Mouse (Mus musculus): Measurements from ENCODE around the gene Cyp2d22.
A peak's percentile ranks its signal among the peaks of the same experiment; 100 is the strongest.

The Cyp2d22 gene

DNA sequence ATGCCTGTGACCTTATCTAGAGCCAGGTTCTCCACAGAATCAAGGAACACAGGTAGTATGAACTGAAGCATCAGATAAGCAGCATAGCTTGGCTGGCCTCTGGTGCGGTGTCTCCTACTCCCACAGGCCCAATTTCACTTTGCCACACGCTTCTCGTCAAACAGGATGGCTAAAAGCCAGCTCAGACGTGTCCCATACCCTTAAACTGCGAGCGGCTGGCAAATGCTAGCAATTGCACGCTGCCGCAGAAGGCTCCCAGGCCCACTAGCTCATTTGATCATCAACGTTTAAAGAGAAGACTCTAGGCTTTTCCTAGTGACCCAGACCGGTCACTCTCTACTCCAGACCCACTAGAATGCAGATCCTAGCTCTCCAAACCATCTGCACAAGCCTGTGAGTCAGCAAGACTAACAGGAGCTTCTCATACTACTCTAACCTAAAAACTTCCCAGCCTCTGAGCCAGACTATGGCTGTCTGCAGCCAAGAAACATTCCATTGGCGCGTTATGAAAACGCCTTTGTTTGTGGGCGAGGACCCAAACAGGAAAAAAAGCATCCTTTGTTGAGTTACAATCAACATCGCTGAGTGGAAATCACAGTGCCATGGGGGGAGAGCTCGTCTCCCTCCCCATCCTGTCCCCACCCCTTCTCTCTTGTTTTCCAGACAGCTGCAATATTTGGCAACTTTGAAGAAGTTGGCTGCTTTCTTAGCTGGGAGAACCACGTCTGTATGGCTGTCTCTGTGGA is 3.5 kb downstream of the Cyp2d22 start:
- DNase-seq (ENCODE audit: inconsistent age in 2 of 2, low spot score in 1 of 2): peak; percentile 51 to 71

GRCm38 (mm10) chr15:82375855-82376254 is 4.2 kb downstream of the Cyp2d22 start:
- no peak for DNase-seq (ENCODE audit: inconsistent age in 2 of 2, low spot score in 1 of 2)

GRCm38 (mm10) chr15:82374437-82374836 is 5.6 kb downstream of the Cyp2d22 start:
- no peak for DNase-seq (ENCODE audit: inconsistent age in 2 of 2, low spot score in 1 of 2)

DNA sequence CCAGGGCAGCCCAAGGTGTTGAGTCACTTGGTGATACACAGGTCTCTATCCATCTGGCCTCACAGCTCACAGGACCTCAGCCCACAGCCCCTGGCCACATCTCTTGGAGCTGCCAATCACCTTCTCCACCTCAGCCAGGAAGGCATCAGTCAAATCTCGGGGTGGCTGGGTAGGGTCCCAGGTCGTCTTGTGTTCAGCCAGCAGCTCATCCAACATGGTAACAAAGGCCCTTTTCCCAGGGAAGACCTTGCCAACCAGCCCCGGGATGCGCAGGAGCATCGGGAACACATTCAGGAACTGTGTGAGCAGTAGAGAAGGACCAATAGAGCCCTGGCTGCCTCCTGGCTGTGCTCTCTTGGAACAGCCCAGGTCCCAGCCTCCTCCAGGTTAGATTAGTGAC is 7.1 kb downstream of the Cyp2d22 start:
- DNase-seq (ENCODE audit: inconsistent age in 2 of 2, low spot score in 1 of 2): peak in 1 of 2 experiments; percentile 21

GRCm38 (mm10) chr15:82372446-82372845 is 7.6 kb downstream of the Cyp2d22 start:
- no peak for DNase-seq (ENCODE audit: inconsistent age in 2 of 2, low spot score in 1 of 2)

- peak in 1 of 2 experiments; percentile 16 for DNase-seq (ENCODE audit: inconsistent age in 2 of 2, low spot score in 1 of 2)
Measured at GRCm38 (mm10) chr15:82368851-82369250, 11.2 kb downstream of the Cyp2d22 start.

GRCm38 (mm10) chr15:82368146-82368545 is 11.9 kb downstream of the Cyp2d22 start:
- DNase-seq (ENCODE audit: inconsistent age in 2 of 2, low spot score in 1 of 2): peak in 1 of 2 experiments; percentile 18

DNA sequence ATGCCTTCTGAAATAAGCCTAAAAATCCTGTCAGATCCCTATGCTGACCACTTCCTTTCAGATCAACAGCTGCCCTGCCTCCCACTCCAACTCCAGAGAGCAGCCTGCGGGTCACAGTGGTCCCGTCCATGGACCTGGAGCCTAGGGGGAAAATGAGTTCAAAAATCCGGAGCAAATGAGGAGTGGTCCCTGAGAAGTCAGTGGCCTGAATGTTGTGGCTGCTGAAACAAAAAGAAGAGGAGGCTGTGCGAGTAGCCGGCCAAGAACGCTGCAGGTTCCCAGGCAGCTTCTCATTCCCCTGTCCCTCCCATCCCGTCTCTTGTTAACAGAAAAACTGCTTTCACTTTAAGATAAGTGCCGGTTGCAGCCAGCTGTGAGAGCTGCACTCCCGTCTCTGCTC is 15.5 kb downstream of the Cyp2d22 start:
- peak; percentile 5 to 40 for DNase-seq (ENCODE audit: inconsistent age in 2 of 2, low spot score in 1 of 2)

GRCm38 (mm10) chr15:82363801-82364200 is 16.3 kb downstream of the Cyp2d22 start:
- DNase-seq (ENCODE audit: inconsistent age in 2 of 2, low spot score in 1 of 2): peak in 1 of 2 experiments; percentile 14

DNA sequence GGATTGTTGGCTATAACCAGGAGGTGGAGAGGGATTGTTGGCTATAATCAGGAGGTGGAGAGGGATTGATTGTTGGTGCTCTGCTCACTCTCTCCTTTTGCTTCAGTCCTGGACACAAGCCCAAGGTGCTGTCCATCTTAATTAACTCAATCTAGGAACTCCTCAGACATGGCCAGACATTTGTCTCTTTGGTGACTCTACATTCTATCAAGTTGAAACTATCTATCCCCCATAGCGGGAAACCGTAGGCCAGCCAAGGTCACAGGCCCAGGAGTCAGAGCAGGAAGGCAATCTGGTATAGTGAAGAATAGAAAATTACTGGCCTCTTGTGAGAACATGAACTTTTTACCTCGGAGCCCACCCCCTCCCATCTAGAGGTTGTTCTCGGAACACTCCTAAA is 17.8 kb downstream of the Cyp2d22 start:
- peak; percentile 31 to 59 for DNase-seq (ENCODE audit: inconsistent age in 2 of 2, low spot score in 1 of 2)

DNA sequence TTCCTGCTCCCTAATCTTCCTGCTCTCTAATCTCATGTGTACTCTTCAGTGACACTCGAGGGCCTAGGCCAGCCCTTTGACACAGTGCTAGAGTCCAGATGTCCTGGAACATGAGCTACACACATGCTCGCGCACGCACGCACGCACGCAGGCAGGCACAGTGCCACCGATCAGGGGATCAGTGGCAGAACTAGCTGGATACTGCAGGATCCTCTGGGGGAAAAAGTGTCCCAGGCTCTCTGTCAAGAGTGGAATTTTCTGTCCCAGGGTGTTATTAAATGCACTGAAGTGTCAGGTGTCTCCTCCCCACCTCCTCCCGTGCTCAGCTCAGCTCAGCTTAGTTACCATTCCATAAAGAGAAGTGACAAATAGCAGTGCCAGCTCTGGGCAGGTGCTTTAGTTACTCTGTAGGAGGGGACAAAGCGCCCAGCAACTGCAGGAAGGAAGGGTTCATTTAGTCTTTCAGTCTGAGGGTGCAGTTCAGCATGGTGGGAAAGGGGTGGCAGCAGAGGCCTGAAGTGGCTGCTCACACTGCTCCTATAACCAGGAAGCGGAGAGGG is 18.5 kb downstream of the Cyp2d22 start:
- peak; percentile 15 to 52 for DNase-seq (ENCODE audit: inconsistent age in 2 of 2, low spot score in 1 of 2)

GRCm38 (mm10) chr15:82358431-82359260 is 21.4 kb downstream of the Cyp2d22 start:
- no peak for DNase-seq (ENCODE audit: inconsistent age in 2 of 2, low spot score in 1 of 2)

GRCm38 (mm10) chr15:82354126-82354945 is 25.7 kb downstream of the Cyp2d22 start, which contains the start of gene Ndufa6:
Gene Ndufa6 (minus strand): TSS chr15:82354322.
- DNase-seq (ENCODE audit: inconsistent age in 2 of 2, low spot score in 1 of 2): peak; percentile 98

DNA sequence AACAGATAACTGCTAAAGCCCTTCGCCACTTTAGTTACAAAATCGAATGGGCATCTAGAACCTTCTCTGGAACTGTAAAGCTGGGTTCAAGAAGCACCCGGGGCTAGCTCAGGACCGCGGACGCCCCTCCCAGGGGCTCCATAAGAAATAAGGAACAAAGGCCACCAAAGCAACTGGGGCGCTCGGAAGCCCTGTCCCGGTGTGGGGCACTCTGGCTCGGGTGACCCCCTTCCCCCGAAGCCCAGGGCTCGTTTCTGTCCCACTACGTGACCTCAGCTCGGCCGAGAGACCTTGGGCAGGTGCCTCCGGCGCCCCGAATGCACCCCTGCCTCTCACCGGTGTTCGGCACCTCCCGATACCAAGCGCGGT is 26.3 kb downstream of the Cyp2d22 start:
- no peak for DNase-seq (ENCODE audit: inconsistent age in 2 of 2, low spot score in 1 of 2)

DNA sequence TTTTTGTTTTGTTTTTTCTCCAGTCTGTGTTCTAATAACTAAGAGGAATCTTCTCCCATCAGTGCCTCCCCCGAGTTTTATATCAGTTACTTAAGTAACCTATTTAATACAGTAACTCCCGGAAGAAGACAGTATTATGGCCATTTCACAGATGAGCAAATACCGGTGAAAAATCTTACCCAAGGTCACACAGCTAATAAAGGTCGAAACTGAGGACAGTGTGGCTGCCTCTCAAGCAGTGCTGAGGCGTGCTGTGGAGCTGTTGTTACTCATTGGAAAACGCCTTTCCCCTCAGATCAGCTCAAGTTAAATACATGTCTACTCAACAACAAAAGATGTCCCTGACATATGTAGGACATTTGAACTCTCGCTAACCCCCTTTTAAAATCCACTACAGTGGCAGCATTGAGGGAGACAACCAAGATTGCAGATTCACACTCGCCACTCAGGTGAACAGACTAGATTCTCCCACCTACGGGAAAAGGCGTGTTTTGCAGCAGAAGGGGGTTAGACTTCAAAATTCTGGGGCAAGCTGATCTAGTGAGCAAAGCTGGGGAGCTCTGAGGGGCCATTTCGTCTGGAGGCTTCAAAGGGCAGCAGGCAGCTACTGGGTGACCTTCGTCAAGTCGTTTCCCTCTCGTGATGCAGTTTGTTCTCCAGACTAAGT is 26.8 kb downstream of the Cyp2d22 start:
- peak in 1 of 2 experiments; percentile 85 for DNase-seq (ENCODE audit: inconsistent age in 2 of 2, low spot score in 1 of 2)

GRCm38 (mm10) chr15:82351480-82351879 is 28.6 kb downstream of the Cyp2d22 start:
- DNase-seq (ENCODE audit: inconsistent age in 2 of 2, low spot score in 1 of 2): peak; percentile 22 to 60

- DNase-seq (ENCODE audit: inconsistent age in 2 of 2, low spot score in 1 of 2): peak in 1 of 2 experiments; percentile 5
Measured at GRCm38 (mm10) chr15:82350349-82350748, 29.7 kb downstream of the Cyp2d22 start.

- no peak for DNase-seq (ENCODE audit: inconsistent age in 2 of 2, low spot score in 1 of 2)
Measured at GRCm38 (mm10) chr15:82348999-82349341, 31.1 kb downstream of the Cyp2d22 start.

DNA sequence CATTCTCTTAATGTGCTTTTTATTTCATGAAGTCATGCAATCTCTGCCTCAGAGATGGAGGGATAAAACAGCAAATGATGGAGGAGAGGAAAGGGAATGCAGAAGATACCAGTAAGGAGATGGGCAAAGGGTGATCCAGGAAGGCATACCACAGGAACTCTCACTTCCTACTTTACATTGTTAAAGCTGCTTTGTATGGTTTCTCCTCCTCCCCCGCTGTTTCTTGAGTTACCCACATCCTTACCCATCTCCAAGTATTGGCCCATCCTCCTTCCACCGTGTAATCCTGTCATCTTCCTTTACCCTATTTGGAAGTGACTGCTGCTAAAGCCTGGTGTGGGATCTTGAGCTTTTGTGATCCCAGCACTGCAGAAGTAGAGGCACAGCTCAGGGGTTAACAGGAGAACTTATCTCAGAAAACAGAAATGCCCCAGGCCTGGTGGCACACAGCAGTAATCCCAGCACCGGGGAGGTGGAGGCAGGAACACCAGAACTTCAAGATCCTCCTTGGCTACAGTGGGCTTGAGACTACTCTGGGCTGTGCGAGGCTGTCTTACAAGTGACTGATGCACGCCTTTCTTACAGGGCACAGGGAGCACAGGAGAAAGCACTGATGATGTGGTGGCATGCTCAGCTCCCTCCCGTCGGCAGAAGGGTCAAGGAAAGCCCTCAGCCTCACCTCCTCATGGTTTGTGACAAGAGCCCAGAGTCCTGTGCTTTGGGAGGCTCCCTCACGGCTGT is 31.6 kb downstream of the Cyp2d22 start:
- DNase-seq (ENCODE audit: inconsistent age in 2 of 2, low spot score in 1 of 2): peak; percentile 9 to 52

- peak in 1 of 2 experiments; percentile 51 for DNase-seq (ENCODE audit: inconsistent age in 2 of 2, low spot score in 1 of 2)
Measured at GRCm38 (mm10) chr15:82347852-82348251, 32.2 kb downstream of the Cyp2d22 start.

All from adrenal gland, adult (tissue).